Mouse (Mus musculus): ENCODE measurements around the gene Chsy1.

Chsy1 gene

DNA sequence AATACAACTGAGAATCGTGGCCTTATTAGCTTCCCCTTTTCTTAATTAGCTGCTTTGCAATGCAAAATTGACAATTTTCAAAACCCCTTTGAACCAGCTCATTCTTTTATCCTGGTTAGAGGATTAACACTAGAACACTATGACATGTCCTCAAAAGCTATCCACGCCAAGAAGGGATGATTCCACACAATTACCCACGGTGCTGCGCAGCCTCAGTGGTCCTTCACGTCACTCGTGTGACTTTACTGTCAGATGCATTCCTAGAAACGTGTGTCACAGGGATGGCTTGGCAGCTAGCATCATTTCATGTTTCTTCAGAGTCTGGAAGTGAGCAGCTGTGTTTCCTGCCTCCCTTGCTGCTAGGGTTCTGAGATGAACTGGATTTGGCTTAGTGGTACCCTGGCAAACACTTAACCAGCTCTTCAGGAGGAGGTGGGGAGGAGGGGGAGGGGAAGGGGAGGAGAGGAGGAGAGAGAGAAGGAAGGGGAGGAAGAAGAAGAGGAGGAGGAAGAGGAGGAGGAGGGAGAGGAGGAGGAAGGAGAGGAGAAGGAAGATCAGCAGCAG is 108.3 kb downstream of the Chsy1 start:
- DNase-seq: peak; percentile 16 to 28

DNA sequence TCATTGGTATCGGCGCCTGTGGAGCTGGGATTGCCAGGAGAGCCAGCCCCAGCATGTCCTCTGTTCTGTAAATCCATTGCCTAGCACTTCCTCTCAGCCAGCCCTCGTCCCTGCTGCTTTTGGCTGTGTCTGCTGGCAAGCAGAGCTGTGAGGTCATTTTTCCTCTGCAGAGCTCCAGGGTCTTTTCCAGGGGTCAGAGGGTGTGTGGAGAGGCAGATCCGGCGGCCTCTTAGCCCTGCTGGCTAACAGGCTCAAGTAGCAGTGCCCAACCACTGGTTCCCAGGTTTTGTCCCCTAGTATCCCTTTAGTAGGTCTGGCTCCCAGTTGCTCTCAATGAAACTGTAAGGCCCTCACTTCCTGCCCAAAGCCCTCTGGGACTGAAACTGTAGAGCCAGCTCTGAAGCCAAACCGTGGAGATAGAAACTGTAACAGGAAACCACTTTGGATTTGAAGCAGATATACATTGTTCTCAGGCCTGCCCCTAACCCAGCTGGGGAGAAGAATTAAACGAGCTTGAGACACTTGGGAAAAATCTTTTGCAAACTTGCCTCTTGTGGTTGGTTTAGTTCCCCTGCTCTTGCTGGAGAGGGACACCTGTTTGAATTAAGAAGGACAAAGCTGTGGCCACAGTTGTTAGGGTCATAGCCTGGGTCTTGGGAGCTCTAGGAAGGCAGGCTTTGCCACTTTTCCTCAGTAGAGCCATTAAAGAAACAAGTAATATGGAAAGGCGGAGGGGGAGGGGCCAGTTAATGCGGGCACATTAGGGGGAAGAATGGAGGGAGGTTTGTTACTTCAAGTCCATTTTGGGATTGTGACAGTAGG is 109.1 kb downstream of the Chsy1 start:
- peak; percentile 65 to 72 for DNase-seq

DNA sequence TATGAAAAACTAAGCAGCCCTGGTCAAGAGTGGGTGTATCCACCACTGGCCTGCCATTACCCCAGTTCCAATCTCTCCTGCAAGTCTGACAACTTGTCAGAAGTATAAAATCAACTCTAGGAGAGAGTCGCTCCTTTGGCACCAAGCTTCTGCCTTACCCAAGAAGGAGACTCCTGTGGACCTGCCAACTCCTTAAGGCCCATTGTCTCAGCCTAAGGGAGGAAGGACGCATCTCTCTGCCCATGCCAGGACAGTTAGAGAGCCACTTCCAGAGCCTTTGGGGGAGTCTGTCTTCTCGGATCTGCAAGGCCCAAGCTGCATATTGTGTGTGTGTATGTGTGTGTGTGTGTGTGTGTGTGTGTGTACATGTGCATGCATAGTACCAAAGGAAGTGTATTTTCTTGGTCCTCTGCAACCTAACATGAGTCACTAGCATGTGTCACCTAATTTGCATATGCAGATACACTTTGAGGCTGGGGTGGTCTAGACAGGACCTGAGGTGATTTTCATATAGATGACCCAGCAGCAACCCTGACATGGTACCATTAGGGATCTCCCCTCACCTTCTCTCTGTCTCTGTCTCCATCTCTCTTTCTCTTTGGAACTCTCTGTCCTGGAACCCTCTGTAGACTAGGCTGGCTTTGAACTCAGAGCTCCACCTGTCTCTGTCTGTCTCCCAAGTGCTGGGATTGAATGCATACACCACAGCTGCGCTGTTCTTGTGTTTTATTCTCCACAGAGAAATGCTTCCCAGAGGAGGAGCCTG is 109.9 kb downstream of the Chsy1 start:
- no peak for DNase-seq

DNA sequence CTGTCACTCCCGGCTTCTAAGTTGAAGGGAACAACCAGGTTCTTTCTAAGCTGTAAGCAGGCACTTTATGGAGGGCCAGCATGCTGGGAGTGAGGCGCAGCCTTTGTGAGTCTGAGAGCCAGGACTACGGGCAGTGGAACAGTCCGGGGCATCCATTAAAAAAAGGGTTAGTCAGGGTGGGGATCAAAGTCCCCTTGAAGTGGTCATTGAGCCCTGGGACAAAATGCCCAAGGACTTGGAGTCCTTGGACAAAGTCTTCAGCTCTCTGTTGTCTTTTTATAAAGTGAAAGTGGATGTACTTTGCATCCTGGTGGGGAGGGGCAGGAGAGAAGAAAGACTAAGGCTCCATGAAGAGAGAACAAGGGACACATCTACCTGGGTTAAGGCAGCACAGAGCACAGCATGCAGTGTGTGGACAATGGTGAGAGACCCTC is 110.5 kb downstream of the Chsy1 start:
- DNase-seq: no peak

DNA sequence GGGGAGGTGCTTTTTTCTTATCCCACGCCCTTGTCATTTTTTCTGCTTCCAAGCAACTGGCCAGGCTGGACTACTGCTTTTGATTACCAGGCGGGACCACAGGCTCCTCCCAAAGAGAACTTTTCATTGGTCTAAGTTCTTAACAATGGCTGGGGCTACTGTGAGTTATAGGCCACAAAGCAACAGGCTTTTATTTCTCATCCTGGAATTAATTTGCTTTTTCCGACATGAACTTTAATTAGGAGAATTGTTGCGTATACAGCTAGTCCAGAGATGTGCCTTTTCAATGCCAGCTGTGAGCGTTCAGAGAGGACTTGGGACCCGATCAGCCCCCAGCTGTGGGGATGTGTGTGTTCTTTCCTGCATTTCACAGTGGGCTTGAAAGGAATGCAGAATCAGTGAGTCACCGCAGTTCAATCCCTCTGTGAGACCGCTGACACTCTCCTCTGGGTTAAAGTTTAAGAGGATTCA is 113.3 kb downstream of the Chsy1 start:
- DNase-seq: no peak
